Mouse (Mus musculus): Measurements from ENCODE around the gene Cdh11. TPM values are rescaled to one million over a fixed set of nuclear protein-coding genes. Genes with fewer than 3 reads are reported as not detected.

Cdh11 gene
- total RNA-seq (2021): 10 to 100 TPM; 99.0 TPM
- long read RNA-seq, experiment 1, full-length matches to known transcripts: 23 of 51 reads
- long read RNA-seq, experiment 1, partial matches to known transcripts: 7 of 51 reads
- long read RNA-seq, experiment 1, other reads (novel, unspliced or antisense): 21 of 51 reads
- long read RNA-seq, experiment 2, full-length matches to known transcripts: 22 of 55 reads
- long read RNA-seq, experiment 2, partial matches to known transcripts: 12 of 55 reads
- long read RNA-seq, experiment 2, other reads (novel, unspliced or antisense): 21 of 55 reads

DNA sequence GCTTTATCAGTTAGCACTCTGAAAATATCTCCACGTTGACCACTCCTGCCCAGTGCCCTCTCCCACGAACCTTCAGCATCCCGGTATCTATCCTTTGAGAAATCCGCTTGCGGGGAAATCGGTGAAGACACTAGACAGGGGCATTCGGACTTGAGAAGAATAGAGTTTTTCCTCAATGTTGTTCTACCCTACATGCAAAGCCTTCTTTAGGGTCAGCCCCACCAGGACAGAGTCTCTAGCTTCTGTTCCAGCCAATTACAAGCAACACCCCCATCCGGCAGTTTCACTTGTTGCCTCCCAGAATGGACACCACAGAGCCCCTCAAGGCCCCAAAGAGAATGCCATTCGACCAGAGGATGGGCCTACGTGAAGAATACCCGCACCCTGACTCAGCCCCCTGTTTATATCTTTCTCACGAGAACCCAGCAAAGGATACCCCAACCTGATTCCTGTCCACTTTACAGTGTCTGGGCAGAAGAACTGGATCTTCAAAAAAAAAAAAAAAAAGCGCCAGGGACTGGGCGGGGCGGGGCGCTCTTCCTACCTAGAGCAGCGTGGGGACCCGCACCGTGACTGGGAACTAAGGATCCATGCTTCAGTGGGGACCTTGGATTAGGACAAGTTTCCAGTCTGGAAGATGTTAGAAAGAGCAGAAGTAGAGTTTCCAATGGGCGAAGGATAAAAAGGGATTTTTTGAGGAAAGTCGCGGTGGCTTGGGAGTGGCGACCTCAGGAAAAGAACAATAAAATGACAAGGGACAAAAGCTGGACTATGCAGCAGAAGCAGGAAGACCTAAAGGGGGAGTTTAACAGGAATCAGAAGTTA lies at the start of gene Cdh11:
Cdh11 (minus strand) TSS at position 51 of the 825 bp plus-strand sequence.
- DNase-seq (ENCODE audit: low spot score in 2 of 2): no peak

DNA sequence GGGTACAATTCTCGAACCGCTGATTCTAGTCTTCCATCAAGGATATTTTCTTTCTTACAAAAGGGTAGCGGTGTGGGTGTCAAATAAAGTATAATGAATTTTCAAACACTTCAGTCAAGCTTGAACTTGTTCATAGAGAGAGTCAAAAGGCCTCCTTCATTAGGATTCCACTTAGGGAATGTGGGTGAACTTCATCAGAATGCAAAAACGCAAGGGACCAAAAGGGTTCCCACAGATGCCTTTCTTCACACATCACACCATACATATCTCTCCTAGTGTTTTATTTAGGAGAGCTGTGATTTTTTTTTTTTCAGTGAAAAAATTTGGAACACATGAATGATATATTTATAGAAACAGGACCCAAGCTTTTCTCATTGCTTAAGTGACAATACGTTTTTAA lies 28.5 kb upstream of the Cdh11 start:
- no peak for DNase-seq (ENCODE audit: low spot score in 2 of 2)

DNA sequence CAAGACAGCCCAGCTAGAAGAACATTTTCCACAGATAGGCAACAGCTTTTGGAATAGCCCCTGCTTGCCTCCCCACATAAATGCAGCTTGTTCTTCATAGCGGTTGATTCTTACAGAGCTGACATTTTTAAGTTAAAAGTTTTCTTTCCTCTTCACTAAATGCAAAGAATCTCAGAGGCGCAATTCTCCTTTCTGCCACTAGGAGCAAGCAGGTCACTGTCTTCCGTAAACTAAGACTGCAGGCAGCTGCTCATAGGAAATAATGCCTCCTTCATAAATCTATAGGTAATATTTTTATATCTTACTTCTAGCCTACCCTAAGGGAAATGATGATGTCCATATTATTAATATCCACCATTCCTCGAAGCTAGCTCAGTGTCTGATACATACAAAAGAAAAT lies 4.9 kb upstream of the Cdh11 start:
- no peak for DNase-seq (ENCODE audit: low spot score in 2 of 2)

DNA sequence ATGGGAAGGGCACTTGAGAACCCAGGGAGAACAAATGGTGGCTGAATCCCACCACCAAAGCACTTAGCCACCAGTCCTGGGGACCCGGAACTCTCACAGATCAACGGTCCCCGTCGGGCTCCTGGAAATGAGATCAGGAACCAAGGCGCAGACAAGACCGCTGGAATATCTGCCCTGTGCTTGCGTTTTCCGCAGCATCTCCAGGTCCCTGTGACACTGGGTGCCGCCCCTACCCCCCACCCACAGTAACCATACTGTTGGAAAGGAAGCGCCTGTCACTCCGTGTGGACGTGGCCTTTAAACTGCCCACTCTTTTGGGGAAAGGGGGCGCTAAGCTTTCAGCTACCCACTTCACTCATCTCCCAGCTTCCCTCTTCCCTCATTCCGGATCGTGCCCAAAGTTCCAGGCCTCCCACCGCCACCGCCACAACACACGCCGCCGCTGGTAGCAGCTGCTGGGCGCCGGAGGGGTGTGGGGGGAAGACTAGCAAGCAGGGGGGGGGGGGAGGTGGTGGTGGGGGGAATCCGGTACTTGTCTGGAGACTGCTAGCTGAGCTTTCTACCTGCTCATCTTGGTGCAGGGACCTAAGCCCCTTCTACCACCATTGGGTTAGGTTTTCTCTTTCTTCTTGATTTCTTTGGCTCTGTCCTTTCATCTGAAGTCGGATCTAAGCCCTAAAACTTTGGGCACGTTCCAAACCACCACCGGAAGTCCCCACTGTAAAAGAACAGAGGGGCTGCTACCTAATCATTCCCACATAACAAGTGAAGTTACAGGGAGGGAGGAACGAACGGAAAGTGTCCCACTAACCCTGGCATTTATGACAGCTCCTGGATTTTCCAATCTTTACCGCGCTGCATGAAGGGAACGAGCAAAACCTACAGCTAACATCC lies 1.3 kb upstream of the Cdh11 start:
- DNase-seq (ENCODE audit: low spot score in 2 of 2): no peak

DNA sequence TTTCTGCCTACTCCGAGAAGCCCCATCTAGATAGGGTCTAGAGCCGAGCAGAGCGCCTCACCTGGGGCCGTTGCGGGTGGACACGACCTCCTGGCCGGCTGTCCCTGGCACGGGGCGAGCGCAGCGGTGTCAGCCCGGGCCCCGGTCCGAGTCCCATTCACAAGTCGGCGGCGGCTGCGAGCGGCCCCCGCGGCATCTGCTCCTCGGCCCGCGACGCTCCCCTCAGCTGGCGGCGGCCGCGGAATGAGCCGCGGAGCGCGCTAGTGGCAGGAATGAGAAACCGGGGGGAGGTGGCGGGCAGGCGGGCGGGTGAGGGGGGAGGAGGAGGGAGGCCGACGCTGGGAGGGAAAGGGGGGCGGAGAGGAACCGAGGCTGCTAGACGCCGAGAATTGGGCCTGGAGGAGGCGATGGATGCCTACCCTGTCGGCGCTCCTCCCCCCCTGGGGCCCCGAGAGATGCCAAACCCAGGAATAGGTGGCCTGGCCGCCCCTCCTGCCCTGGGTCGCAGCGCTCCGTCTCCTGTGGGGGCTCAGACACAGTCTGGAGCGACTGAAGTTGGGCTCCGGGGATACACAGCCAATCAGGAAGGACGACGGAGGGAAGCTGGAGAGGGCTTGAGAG lies 497 bp downstream of the Cdh11 start:
- DNase-seq (ENCODE audit: low spot score in 2 of 2): peak; percentile 71 to 78

DNA sequence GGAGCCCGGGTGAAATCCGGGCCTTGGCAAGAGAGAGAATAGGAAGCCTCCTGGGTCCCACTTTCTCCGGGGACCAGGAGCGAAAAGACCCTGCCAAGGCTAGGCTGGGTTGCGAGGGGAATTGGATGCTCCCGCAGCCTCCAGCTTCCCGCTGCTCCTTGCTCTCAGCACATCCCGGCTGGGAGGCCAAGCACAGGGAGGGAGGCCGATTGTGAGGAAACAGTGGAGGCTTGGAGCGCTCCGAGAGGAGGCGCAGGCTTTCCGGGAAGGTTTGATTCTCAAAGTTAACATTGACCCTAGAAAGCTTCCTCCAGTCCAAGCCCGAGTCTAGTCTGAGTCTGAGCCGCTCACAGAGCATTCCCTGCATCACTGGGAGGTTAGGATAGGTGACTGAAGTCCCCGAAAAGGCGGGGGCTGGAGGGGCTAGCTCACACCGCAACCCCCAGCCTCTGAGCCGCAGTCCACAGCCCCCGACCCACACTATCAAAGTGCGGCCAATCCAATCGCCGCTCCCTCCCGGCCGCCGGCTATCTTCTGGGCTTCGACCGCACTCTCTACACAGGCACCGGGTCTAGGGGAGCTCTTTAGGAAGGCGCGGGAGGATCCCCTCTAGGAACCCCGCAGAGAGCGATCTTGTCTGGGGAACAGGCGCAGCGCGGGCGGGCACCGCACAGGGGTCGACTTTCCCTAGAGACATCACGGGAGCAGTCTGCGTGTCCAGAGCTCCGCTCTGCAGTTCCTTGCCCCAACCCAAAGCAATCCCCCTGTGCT lies 1.4 kb downstream of the Cdh11 start:
- peak in 1 of 2 experiments; percentile 56 for DNase-seq (ENCODE audit: low spot score in 2 of 2)

DNA sequence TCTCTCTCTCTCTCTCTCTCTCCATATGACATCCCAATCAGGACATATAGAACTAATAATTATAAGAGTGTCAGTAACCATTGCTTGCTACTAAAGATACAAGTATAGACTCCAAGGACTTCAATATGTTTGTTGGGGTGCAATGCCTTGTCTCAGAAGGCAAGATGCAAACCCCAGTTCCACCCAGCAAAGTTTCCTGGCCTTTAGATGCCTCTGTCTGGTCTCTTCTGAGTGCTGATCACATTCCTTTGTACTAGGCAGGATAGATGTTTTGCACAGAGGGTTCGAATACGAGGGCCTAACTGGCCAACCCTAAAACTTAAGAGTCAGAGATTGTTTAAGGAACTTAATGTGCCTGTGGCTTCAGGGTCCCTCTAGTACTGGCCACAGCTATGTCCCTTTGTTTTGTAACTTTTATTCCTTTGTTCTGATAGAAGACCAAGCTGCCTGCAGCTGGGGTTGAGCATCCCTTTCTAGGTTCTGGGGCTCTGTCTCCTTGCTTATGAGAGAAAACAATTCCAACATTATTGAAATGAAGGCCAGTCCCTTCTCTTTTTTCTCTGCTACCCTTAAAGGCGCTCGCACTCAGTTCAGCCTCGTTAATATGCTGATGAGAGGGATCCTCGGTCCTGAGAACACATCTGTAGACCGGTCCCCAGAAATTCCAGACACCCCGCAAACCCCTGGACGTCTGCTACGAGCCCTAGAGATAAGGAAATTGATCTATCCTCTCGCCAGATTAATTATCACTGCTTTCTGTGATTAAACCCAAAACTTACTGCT lies 2.5 kb downstream of the Cdh11 start:
- DNase-seq (ENCODE audit: low spot score in 2 of 2): no peak

DNA sequence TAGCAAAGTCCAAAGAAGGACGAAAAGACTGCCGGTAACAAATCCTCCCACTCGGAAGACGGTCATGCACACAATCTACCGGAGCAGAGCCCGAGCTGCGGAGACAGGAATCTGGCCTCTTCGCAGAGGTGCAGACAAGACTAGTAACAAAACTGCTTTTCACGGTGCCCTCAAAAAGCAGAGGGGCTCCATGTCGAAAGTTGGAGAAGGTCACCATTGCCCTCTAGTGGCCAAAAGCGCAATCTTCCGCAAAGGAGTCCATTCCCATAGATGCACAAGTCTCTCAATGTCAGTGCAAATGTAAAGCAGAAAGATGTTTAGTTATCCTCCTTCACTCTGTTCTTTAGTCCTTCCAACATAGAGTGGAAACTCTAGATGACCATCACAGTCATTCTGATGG lies 4.5 kb downstream of the Cdh11 start:
- DNase-seq (ENCODE audit: low spot score in 2 of 2): peak; percentile 78 to 90

DNA sequence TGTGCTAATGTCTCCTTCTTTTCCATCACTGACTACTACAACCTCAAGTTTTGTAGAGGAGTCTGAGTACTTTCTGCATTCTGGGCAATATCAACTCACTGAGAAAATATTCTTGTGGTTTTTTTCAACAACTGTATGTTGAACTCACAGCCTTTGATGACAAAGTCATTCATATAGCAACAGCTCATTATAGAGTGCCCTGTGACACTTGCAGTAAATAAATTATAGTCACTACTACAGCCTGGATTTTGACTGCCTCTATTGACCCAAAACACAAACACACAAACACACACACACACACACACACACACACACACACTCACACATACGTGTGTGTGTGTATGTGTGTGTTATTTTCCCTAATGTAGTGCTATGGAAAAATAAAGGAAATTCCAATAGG lies 10.8 kb downstream of the Cdh11 start:
- DNase-seq (ENCODE audit: low spot score in 2 of 2): no peak

DNA sequence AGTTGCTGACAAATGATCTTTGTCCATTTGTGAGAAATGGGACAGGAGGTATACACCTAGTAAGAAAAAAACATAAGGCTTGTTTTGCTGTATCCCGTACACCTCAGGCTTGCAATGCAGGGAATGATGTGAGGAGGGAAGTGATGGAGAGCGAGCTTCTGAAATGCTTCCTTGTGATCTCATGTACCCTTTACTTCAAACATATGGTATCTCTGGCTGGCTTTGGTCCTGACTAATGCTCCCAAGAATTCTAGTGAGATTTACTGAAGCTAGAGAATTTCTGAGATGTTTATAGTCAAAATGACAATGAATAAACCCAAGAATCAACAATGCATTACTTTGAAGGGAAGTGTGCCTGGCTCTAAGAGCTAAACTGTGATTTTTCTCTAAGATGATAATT lies 14.0 kb downstream of the Cdh11 start:
- no peak for DNase-seq (ENCODE audit: low spot score in 2 of 2)

DNA sequence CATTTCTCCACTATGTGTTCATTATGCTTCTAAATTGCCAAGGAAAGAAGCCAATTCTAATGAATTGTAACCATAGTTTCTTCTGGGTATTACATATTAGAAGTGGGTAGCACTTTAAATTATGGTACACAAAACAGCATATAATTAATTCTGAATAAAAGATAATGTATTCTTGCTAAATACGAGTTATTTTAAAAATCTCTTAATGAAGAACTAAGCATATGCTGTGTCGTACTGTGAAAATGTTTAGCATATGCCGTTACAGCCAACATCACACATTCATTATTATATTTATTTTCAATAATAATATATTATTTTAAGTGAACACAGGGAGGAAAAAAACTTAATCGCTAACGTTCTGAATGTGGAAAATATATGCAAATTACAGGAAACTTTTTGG lies 31.6 kb downstream of the Cdh11 start:
- no peak for DNase-seq (ENCODE audit: low spot score in 2 of 2)

DNA sequence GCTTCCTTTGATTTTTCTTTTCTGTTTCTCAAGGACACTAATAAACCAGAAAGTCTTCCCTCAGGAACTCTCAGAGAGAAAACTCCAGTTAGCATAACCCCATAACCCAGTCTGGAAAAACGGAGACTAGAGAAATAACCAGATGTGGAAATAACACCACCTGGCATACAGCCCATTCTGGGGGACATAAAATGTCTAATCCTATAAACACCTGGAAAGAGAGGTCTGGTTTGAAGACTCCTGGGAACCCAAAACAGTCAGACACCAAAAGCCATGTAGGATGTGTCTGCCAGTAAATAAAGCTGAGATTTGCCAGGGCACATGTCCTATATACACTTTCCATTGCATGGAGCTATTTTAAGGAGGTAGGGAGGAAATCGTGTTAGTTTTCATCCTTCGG lies 42.5 kb downstream of the Cdh11 start:
- DNase-seq (ENCODE audit: low spot score in 2 of 2): no peak

DNA sequence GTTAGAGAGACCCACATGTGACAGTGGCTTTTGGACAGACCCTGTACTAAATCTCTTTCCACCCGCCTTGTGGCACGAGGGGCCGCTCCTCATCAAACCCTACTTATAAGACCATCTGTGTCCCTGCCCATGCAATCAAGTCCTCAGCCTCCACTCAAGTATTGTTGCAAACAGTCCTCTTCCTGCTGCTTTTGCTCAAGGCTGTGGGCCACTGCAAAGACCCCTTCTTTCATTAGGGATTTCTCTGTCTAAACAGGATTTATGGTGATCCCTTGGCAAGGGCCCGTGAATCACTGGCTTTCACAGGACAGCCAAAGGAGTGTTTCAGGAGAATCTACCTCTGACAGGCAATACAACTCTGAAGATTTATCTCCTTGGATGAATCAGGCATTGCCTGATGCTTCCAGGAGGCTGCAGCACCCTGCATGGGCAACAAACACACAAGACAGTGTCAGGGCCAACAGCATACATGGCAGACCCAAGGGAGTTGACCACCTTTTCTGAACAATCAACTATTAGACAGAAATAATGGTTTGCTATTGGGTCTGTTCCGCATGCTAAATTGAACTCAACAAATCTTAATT lies 43.3 kb downstream of the Cdh11 start:
- DNase-seq (ENCODE audit: low spot score in 2 of 2): no peak

DNA sequence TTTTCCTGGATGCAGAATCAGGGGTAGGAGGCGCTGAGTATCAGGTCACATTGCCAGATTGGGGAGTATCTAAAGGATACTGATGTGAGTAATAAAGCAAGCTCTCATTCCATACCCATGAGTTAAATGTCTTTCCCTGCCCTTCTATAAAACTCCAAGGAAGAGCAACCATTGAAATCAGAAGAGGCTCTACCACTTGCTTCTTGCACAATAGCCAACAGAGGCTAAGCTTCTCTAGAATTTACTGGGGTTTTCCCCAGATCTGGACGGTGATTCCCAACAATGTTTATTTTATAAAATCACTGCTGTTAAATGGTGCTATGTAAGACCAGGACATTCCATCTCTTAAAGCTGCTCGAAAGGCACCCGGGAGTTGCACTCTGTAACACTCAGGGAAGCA lies 44.5 kb downstream of the Cdh11 start:
- DNase-seq (ENCODE audit: low spot score in 2 of 2): no peak

DNA sequence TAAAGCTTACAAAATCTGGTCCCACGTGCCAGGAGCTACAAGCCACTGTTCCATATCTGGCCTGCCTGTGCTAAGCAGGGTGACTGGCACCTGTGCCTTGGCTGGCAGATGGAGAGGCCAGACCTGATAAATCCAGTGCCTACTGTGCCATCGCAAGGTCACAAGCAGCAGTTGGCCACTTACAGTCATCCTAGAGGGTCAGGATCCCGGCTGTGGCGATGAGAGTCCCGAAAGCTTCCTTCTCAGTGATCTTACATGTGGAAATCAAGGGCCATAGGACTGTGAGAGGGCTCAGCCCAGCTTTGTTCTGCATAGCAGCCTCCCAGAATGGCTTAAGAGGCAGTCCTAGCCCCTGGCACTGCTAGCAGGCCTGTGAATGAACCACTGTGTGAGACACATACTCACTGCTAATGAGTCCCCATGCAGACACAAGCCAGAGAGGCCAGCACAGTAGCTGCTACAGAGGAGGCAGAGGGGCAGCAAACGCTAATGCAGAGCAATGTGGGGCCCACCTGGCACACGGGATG lies 46.4 kb downstream of the Cdh11 start:
- DNase-seq (ENCODE audit: low spot score in 2 of 2): peak; percentile 47 to 55

DNA sequence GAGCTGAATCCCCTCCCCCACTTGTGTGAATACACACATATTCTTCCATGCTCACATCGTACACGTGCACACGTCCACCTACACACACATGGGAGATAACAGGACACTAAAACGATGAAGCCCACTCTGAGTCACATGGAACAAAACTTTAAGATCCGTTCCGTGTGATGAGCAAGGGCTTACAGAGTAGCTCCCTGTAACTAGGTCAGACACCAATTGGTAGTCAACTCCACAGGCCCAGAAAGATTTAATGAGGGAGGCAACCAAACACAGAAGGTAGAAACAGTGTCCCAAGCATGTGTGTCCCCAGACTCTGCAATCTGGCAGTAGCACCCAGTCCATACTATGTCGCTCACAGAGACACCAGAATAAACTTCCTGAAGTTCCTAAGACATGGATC lies 47.0 kb downstream of the Cdh11 start:
- peak in 1 of 2 experiments; percentile 44 for DNase-seq (ENCODE audit: low spot score in 2 of 2)

DNA sequence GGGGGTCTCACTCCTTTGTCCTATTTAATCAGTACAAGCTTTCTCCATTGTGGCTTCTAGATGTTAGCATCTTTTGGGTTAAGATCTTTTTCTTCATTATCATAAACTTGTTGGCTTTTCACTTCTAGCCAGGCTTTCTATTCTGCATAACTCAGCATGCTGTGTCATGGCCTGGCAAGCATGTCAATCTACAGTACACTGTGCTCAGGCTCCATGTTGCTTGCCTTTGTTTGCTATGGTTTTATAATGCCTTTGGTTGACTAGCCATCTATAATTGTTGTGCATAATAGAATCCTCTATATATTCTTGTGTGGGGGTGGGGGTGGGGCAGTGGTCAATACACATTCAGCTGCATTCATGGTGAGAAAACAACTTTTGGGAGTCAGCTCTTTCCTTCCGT lies 51.0 kb downstream of the Cdh11 start:
- no peak for DNase-seq (ENCODE audit: low spot score in 2 of 2)

DNA sequence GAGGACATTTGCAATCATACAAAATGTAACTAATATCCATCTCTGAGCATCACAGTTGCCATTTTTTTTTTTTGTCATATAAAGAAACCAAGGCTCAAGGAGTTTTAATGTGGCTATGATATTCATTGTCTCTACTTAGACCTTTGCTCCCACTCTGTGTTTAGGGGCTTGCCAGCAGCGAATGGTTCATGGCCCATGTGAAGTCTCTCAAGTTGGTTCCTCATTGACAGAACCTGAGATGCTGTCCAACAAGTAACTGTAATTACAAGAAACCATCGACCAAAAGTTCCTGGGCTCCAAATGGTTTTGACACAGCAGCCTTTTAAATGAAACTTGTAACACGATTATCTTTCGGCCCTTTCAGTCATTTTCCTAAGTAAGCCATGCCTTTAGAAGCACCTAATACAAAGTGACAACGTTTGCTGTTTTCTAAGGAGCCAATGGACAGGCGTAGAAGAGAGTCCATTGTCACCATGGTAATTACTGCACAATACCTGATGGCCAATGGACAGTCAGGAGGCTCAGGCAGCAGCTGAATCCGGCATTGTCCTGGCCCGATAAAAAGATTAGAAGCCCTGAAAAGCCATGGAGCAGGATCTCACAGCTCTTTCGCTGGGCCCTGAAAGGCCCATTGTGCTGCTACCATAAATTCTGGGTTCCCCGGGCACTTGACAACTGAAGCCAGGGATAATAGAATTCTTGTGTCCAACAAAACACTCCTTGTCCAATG lies 59.1 kb downstream of the Cdh11 start:
- DNase-seq (ENCODE audit: low spot score in 2 of 2): no peak
